Mouse (Mus musculus): ENCODE measurements at regions not wholly inside any gene's neighbourhood (a gene's known extent, or its start where the extent isn't known, plus 50 kb on each side); places are given as distances from the start of the nearest gene placed in this dataset.

DNA sequence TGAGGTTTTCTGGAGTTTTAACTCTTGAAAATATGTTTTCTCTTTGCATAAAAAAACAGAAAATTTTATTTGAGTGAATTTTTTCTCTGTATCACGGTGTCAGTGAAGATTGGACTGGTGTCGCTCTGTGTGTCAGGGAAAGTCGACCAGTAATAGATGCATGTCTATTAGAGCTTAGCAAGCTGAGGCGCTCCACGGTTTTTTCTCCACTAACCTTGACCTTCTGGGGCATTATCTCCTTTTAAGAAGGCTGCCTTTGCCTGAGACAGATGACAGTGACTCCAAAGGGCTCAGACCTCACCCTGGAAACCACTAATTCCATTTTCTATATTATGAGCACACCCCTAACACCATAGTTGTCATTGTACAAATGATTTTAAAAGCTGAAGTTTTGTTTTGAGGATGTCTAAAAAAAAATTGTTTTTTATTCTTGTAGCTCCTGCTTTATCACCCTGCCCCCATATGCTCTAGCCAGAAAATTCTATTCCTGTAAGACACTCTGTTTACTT is 561.8 kb downstream of the Gm43517 start:
- DNase-seq, result no peak

DNA sequence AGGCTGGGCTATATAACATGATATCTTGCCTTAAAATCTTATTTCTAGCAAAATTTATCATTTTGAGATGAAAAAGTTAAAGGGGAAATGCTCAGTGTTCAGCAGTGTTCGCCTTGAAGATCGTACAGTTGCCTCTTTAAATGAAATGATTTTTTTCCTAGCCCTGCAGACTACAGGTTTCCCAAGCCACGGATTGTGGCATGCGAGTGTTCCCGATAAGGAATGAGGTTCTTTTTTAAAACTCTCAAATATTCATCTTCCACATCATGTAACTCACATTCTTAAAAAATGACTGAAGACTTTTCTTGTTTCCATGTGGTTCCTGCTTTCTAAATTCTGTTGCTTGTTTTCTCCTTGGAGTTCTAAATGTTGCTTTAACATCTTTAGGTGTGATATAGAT is 566.0 kb downstream of the Gm43517 start:
- DNase-seq, result no peak

DNA sequence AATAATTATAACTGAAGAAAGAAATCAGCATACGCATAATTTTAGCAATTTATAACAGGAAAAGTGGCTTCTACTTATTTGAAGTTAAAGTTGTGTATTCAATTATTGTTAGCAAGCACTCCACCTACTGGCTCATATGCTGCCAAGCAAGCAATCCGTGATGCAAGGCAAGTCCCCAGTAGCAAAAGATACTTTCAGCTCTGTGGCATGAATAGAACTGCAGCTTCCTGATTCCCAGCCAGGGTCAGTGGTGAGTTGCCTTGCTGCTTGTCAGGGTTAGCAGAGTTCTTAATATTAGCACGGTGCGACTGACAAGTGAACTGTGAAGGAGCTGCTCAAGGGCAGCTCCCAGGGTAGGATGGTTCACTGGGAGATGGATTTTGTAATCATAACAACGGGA is 566.8 kb downstream of the Gm43517 start:
- DNase-seq, result peak; percentile 2 to 3

DNA sequence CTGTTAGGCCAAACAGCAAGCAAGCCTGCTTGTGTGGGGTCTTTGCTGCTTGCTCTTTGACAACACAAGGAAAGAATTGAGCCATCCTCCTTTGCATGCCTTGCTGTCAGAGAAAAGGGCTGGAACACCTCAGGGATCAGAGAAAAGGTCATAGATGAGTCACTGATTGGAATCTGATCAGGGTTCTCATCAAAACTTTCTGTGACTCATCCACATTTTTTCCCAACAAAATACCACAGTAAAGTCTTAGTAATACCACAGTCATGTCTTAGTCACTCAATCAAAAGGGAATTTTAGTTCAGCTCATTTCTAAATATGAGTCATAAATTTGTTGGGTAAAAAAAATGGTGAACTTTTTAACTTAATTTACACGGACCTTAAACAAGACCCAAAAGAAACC is 583.1 kb downstream of the Gm43517 start:
- DNase-seq, result no peak

DNA sequence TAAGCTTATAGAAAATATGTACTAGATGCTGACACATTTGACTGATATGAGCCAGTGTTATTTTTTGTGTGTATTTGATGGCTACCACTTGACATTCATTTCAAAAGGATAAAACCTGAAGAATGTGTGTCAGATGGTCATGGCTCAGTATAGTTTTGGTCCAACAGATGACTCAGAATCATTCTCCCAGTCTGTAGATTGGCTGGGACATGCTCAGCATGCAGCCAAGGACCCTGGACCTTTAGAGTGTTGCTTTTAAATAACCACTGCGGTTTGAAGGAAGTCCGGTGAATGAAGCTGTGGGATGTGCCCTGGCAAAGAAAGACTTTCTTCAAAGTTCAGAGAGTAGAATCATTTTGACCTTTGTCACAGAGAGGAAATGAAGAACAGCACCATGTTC is 584.6 kb downstream of the Gm43517 start:
- no peak for DNase-seq

DNA sequence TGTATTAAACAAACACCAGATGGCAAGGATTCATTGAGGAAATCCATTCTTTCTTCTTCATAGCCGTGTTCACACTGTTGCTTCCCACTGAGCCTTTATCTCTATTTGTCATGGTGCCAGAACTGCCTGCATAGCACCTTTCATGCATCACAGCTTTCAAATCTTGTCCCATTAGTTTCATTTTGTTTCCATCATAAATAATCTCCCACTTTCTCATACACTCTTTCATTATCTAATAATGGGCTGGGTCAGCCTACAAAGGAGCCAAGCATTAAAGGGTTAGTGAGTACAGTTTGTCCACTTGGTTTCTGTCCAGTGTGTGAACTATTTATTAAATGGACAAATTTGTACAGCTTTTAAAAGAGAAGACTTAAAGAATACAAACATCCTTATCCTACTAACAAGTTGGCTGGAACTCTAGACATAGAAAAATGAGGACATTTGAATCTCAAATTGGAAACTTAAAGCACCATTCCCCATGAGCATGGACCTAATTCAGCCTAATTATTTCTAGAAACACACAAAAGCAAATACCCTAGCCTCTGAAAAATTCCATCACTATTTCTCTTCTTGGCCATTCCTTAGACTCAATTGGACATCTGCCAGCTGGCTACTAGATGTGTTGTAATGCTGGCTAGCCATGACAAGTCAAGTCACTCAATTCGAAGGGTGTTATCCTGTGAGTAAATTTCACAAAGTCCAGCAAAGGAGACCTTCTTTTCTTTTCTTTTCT is 589.8 kb downstream of the Gm43517 start:
- no peak for DNase-seq

DNA sequence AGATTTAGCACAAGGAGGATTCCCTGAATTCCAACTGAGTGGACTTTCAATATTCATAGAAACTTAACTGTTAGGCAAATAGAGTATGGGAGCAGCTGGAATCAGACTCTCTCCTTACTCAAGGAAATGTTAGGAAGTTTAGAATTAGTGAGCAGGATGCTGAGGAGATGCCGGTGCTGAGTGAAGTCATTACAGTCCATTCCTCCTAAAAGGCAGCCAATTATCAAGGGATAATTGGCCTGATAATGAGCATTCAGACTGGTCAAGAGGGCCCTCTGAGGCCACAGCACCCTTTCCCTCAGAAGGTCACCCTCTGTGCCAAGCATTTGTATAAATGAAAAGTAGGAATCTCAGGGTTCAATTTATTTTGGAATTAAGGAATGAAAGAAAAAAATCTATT is 590.6 kb downstream of the Gm43517 start:
- no peak for DNase-seq

DNA sequence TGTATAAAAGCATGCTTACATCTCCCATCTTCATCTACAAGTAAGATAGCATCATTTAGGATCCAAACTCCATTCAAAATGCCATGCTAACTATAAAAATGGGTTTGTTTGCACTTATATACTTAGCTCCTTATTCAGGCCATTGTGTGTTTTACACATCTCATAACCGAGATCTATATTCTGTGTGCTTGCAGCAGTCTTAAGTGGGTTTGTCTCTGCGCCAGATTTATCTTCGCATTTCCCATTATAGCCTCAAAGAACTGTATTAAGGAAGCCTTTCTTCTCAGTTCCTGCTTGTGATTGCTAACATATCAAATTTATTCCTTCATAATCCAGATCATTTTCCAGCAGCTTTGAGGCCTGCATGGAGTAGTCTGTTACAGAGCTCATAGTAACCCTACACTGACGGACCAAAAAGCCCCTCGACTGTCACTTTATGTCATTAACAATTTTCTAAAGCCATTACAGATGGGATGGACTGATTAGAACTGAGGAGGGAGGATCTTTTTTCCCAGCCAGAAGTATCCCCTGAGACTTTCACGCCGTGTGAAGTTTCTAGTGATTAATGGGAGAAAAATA is 607.6 kb downstream of the Gm43517 start:
- no peak for DNase-seq

DNA sequence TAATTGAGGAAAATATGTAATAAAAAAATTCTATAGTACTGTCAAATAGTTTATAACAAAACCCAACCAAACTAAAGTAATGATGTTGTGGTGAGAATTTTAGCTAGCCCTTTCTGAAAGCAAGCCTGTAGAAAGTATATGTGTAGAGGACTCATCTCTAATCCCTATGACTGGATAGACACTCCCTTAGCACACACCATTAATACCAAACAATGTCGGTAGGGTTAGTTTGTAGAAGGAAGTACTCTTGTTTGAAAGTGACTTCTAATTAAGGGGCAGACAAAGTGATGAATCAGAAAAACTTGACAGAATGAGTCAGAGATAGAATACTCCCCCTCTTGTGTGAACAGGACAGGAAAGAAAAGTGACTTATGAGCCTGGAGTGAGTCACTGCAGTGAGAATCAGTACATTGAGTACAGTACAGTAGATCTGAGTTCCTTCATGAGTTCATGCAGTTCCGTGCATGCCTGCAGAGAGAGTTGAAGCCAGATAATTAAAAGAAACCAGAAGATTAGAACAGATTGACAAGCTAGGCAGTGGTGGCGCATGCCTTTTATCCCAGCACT is 610.0 kb downstream of the Prkd1 start:
- no peak for DNase-seq

DNA sequence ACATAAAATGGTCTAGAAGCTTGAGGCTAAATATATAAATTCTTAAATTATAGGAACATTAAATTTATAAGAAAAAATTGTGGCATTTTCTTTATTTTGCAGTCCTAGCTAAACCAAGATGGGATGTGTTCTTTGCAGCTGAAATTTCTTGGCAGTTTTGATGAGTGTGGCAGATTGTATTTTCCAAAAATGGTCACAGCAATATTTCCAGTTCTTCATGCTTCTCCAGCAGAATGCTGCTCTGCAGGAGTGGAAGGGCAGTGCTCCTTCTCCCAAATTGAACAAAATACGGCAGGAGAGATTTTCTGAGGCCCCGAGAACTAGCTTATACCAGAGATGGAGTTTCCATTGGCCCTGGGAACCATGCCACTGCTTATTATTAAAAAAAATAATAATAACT is 587.6 kb downstream of the Prkd1 start:
- no peak for DNase-seq

DNA sequence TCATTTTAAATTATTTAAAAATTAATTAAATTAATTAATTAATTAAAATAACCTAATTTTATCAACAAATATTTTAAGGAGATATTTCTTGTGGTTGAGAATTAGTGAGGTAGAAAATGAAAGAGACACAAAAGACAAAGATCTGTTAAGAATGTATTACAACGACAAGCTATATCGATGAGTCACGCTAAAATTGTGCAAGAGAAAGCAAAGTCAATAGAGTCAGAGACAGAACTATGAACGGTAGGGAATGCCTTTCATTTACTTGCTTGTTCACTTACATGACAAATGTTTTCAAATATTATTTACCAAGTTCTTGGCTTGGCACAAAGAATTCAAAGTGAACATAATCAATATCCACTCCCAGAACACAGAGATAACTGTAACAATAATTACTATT is 582.5 kb downstream of the Prkd1 start:
- no peak for DNase-seq

DNA sequence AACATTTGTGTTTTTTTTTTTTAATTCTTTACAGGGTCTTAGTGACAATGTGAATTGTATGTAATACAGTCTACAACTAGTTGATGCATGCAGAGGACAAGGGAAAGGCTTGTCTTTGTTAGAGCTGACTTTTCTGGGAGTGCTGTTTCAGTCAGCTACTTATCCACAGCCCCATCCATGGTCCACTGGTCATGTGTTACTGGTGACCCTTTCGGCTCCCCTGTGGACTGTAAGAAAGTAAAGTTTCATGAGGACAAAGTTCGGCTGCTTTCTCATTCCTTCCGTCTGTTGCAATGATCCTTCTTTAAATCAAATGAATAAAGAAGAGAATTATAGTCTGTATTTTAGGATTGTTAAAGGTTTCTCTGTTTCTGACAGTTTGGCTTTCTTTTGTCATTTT is 577.1 kb downstream of the Prkd1 start:
- DNase-seq, result no peak

DNA sequence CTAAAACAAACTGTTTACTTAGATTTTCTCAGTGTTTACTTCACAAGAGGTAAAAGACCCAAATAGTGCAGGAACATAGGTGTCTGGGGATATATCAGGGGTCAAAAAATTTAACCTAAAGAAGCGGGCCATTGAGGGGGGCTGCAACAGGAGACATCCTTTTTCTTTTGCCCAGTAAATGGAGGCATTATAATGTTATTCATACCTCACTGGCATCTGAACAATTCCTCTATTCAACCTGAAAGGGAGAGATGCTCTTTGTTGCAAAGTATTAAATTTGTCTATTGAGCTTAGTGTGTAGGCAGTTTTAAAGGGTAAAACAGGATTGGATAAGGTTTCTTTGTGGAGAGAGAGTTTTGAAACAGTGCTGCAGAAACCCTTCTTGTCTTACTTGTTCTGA is 576.5 kb downstream of the Prkd1 start:
- no peak for DNase-seq

DNA sequence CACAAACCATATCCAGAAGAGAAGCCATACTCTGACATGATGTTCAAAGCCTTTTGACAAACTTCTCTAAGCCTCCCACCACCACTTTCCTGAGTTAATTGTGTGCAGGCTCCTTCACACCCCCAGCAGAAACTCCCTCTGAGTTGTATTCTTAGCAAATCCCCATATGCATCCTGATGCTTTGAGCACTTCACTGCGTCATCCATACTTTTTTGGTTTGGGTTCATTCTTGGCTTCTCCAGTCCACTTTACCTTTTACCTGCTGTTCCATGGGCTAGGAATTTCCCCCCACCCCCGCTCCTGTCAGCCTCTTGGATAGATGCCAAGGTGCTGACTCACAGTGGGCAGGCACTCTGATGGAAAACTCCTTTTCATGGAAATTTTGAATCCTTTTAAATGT is 575.2 kb downstream of the Prkd1 start:
- DNase-seq, result no peak

DNA sequence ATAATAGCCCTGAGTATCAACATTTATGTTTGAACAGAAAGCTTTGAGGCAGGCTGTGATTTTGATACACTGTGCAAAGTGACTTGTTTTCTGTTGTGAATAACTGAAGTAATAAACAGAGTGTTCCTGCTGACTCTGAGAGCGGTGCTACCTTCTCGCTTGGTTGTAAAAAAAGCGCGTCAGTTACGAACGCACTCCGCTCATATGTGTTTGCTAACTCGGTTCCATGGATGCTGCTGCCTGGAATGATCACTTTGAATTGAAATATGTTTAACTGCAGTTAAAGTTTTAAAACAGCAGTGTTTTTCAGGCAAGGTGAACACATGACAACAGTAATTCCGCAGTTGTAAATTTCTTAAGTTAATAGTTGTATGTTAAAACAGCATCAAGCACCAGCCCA is 567.7 kb downstream of the Prkd1 start:
- DNase-seq, result no peak

DNA sequence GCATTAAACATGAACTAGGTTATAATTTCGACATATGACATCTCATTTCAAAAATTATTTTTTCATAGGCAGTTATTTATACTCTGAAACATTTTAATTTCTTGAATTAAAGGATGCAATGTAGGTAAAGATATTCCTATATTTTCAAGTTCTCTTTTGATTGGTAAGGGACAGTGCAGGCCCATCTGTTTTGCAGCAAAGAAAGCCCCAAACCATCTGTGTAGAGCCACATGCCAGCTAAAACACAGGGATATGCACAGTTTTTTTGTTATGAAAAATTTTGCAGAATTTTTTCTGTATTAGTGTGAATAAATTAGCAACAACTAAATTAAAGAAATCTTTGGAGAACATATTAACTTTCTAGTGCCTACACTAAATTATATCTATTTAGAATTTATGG is 567.3 kb downstream of the Prkd1 start:
- no peak for DNase-seq

DNA sequence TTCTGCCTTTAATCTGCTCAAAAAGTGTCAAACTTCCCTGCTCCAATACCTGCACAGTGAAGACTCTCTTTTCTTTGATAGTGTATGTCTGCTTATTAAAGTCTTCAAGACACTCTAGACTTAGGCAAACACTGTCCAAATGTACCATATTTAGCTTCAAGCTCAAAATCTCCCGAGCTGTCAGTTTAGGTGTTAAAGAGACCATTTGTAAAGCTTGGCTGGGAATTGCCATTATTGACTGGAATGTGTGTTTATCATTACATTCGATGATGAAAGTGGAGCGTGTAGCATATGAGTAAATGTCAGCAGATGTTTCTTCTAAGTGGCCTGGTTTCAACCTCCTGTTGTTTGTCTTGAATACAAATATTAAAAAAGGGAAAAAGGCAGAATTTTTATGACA is 564.4 kb downstream of the Prkd1 start:
- DNase-seq, result no peak

DNA sequence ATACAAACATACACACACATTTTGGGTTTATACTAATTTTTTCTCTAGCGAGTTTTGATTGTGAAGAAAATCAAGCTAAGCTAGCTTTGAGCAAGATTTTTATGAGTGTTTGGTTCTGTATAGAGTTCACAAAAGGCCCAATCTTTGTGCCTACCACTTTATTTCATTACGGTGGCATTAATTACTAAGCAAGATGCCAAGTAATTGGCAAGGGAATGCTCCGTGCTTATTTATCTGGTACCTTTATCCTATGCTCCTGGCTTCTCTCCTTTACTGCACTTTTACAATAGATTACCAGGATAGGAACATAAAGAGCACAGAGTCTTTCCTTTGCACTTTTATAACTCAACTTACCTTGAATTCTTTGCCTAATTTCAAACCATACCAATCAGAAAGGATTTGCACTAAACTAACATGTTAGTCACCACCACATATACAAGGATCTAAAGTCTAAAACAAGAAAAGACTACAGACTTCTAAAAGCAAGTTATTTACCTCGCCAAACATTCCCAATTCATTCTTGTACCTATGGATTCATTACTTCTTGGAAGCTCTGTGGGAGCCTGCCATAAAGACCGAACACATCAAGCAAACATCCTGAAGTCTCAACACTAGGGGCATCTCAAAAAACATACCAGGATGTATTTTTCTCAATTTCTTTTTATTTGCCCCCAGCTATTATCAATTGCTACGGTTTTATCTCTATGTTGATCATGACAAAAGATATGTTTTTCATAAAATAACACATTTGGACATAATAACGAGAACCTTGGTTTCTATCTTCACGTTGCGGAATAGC is 537.5 kb downstream of the Prkd1 start:
- no peak for DNase-seq

DNA sequence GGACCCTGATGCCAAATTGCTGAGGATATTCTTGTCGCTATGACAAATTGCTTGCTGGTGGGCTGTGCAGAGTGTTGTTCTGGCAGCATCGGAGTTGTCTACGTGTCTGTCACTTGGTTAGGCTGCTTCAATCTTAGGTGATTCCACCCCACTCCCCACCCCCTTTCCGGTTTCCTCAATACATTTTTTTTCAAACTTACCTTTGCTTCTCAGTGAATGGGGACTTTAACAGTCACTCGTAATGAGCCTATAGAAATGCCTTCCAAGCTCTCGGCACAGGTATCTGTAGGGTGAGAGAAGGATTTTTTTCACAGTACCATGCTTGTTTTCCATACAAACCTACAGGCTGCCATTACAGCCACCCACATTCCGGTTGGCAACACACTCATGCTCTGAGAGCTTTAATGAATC is 536.8 kb downstream of the Prkd1 start:
- DNase-seq, result no peak

DNA sequence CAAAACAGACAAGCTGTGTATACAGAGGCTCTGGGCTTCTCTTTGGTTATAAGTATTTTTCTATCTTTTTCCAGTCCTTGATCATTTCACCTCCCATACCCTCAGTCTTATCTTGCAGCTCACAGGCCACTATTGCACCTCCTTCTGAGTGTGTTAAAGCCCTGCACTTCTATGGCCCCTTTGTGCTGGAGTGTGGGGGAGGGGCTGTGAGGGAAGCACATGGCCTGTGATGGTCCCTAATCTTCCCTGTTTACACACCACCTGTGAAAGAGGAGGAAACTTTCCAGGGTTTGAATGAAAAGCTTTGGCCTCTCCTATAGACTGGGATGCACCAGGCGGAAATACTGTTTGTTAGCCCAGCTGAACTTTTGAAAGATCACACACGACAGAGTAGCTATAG is 533.0 kb downstream of the Prkd1 start:
- DNase-seq, result no peak

DNA sequence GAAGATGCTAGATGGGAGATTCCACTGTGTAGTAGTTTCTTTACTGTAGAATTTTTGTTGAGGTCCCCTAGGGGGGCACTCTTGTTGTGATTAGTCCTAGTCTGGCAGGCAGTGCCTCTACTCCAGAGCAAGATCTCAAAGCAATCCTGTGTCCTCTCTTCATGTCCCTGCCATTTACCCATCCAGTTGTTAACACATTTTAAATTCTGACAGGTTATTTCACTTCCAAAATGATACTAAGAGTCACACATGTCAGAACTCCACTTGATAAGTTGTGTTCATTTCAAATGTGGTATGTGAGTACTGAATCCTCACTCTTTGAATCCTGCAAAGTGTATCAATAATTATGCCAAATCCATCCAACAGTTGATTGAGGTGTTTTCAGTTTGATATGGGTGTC is 530.6 kb downstream of the Prkd1 start:
- DNase-seq, result no peak

DNA sequence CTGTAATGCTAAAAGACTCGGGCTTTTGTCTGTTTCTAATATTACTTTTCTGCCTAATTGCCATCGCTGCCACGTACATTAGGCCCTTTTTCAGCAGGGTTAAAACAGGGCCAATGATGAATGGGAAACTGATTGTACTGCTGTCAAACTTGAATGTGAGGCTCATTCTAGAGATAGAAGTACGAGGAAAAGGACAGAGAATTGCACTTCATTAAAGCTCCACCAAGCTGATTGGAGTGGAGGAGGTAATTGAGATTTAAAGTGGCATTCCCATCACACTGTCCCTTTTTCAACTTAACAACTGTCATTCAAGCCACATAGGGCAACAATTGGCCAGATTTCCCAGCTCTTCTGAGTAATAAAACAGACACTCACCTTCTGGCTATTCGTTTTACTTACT is 526.8 kb downstream of the Prkd1 start:
- DNase-seq, result no peak

DNA sequence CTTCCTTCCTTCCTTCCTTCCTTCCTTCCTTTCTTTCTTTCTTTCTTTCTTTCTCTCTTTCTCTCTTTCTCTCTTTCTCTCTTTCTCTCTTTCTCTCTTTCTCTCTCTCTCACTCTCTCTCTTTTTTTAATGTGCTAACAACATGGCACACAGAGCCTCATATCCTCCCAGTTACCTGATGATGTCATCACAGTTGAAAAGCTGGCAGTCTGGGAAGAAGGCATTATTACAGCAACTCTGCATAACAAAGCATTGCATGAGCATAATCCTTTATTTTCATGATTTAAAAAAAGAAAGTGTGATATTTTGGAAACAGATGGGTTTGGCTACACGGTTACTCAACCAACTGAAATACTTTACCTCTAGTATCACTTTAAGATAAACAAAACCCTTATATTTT is 525.9 kb downstream of the Prkd1 start:
- no peak for DNase-seq

DNA sequence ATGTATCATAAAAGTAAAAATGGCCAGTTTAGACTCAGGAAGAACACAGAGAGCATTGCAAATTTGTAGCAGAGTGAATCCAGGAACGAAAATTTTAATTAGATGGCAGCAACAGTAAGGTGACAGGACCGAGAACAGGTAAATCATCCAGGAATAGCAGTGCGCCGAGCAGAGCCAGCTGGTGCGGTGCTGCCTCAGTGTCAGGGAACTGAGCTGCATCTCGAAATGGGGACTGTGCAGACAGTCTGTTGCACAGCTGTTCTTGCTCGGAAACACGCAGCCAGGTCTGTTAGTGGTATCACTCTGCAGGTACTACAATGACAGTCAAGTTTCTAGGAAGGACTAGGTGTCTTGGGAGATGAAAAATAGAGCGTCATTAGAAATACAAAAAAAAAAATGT is 490.8 kb downstream of the Prkd1 start:
- DNase-seq, result no peak

Measured in cerebellum, adult 18-20 months (tissue).